Mouse (Mus musculus): ENCODE results near the gene Atp4a. TPM values are rescaled to one million over a fixed set of nuclear protein-coding genes. Genes with fewer than 3 reads are reported as not detected.

The Atp4a gene
- polyA plus RNA-seq (2015; fragmentation: Nextera tagmentation; extraction: Ambion mirVana), result 0.37 and 0.62 TPM in 2 replicates

- Histone ChIP-seq H3K36me3 (no peaks in the 10 kb centered on the region), H3K4me2 (no peak within 1 kb of the TSS), H3K27me3 (peaks cover 19% of the 10 kb centered on the region), H3K9me3 (replicated peaks) (no peaks in the 10 kb centered on the region), H3K27ac (no peak within 1 kb of the TSS), H3K9ac (no peak within 1 kb of the TSS), H3K4me1 (replicated peaks) (peaks cover 7% of the 10 kb centered on the region), H3K4me3 (no peak within 1 kb of the TSS)
- ATAC-seq (replicated peaks; ENCODE audit: insufficient number of reproducible peaks, insufficient read depth, low FRiP score, low read depth), result no peak
- 70% methylated on average over 3 of the region's 3 CpGs for WGBS
These were observed at the start of gene Atp4a for GRCm38 (mm10) chr7:30711942-30712341. Gene Atp4a (plus strand): TSS chr7:30712209.

DNA sequence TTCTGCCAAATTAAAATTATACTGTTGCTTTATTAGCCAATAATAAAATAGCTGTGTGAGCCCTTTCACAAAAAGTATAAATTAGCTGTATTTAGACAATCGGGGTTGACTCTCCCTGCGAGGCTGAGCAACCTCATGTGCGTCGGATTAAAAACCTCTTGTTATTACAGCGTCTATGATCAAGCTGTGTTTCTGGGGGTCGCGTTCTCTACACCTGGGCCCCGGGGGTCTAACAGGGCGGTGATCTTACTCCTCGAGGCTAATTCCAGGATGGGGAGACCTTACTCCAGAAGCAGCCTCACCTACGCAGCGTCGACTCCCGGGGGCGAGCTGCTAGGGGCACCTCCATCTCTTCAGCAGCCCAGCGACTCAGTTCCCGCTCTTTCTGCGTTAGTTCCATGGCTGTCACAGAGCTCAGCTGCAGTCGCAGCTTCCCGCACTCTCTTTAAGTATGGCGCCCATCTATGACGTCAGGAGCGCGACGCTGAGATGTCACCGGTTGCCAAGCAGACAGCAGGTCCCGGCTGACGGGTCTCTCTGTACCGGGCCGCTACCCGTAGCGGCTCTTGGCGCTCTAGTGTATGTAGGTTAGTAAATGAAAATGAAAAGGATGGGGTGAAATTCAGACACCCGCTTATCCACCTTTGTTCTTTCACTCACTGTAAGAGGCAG lies 47.3 kb upstream of the Atp4a start, which contains the start of gene Haus5:
Haus5 (minus strand) TSS at position 466 of the 672 bp plus-strand sequence.
- peaks cover 11% of the 10 kb centered on the region for H3K4me1 ChIP-seq (replicated peaks)
- H3K4me3 ChIP-seq, result peak within 1 kb of the TSS; percentile 79
- WGBS, result under 1% methylated on average over 34 of the region's 34 CpGs
- peak within 1 kb of the TSS; percentile 91 for H3K4me2 ChIP-seq
- peak within 1 kb of the TSS; percentile 48; the same call in 1 of the 2 replicates for H3K27ac ChIP-seq
- H3K27me3 ChIP-seq, result 0 out of 2 replicates have a peak, but pooled peaks cover 5% of the 10 kb centered on the region
- peak within 1 kb of the TSS; percentile 83 for H3K9ac ChIP-seq
- H3K36me3 ChIP-seq, result peaks cover 18% of the 10 kb centered on the region
- no peaks in the 10 kb centered on the region for H3K9me3 ChIP-seq (replicated peaks)
- peak; percentile 85 for ATAC-seq (replicated peaks; ENCODE audit: insufficient number of reproducible peaks, insufficient read depth, low FRiP score, low read depth)

- H3K4me3 ChIP-seq, result peak overlapping the region; percentile 79
- peak overlapping the region; percentile 91 for H3K4me2 ChIP-seq
- peaks cover 13% of the 10 kb centered on the region for H3K36me3 ChIP-seq
- H3K27me3 ChIP-seq, result 0 out of 2 replicates have a peak, but pooled peaks cover 5% of the 10 kb centered on the region
- H3K4me1 ChIP-seq (replicated peaks), result peaks cover 11% of the 10 kb centered on the region
- ATAC-seq (replicated peaks; ENCODE audit: insufficient number of reproducible peaks, insufficient read depth, low FRiP score, low read depth), result no peak
- no peaks in the 10 kb centered on the region for H3K9me3 ChIP-seq (replicated peaks)
- H3K9ac ChIP-seq, result peak overlapping the region; percentile 83
- WGBS, result 7% methylated on average over 11 of the region's 11 CpGs
- H3K27ac ChIP-seq, result peak overlapping the region; percentile 48; the same call in 1 of the 2 replicates
These were observed 46.7 kb upstream of the Atp4a start for GRCm38 (mm10) chr7:30665321-30665720.

DNA sequence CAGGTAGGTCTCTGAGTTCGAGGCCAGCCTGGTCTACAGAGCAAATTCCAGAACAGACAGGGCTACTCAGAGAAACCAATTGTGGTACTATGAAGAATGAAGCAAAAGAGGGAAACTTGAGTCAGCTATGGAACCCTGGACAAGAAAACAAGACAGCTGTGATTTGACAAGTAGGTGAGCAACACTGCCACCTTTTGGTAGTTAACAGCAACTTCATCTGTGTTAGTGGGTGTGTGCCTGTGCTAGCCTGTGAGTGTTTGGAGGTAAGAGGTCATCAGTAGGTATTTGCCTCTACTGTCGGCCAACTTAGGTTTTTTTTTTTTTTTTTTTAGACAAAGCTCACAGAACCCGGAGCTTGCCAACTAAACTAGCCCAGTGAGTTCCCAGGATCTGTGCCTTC lies 42.8 kb upstream of the Atp4a start:
- ATAC-seq (replicated peaks; ENCODE audit: insufficient number of reproducible peaks, insufficient read depth, low FRiP score, low read depth), result no peak
- 42% methylated on average over 3 of the region's 3 CpGs for WGBS
- no peak overlapping the region for H3K9ac ChIP-seq
- 0 out of 2 replicates have a peak, but pooled peaks cover 5% of the 10 kb centered on the region for H3K27me3 ChIP-seq
- H3K9me3 ChIP-seq (replicated peaks), result no peaks in the 10 kb centered on the region
- H3K4me3 ChIP-seq, result no peak overlapping the region
- H3K27ac ChIP-seq, result no peak overlapping the region
- H3K4me1 ChIP-seq (replicated peaks), result peaks cover 10% of the 10 kb centered on the region
- H3K4me2 ChIP-seq, result no peak overlapping the region
- no peaks in the 10 kb centered on the region for H3K36me3 ChIP-seq

DNA sequence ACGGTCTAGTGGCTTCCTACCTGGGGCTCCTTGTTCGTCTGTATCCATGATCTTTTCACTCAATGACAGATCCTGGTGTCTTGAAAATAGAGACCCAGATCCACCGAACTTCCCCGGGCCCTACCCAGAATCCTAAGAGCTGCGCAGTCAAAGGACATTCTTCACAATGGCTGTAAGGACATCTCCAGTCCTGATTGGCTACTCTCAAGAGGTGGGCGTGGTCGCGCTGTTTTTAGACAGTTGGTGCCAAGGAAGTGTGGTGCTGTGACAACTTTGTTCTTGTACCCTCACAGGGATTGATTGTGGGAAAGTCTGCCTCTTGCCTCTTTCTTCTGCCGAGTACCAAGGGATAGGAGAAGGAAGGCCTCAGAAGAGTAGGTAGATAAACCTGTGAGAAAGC lies 40.5 kb upstream of the Atp4a start, which contains the start of gene Pmis2:
Pmis2 (minus strand) TSS at position 126 of the 400 bp plus-strand sequence.
- Histone ChIP-seq H3K36me3 (no peaks in the 10 kb centered on the region), H3K27me3 (0 out of 2 replicates have a peak, but pooled peaks cover 5% of the 10 kb centered on the region), H3K27ac (no peak within 1 kb of the TSS), H3K4me1 (replicated peaks) (no peaks in the 10 kb centered on the region), H3K4me2 (no peak within 1 kb of the TSS), H3K9me3 (replicated peaks) (no peaks in the 10 kb centered on the region), H3K4me3 (no peak within 1 kb of the TSS), H3K9ac (no peak within 1 kb of the TSS)
- 56% methylated on average over 9 of the region's 9 CpGs for WGBS
- ATAC-seq (replicated peaks; ENCODE audit: insufficient number of reproducible peaks, insufficient read depth, low FRiP score, low read depth), result no peak

- no peak overlapping the region for H3K4me2 ChIP-seq
- H3K9me3 ChIP-seq (replicated peaks), result no peaks in the 10 kb centered on the region
- H3K4me3 ChIP-seq, result no peak overlapping the region
- H3K27me3 ChIP-seq, result no peaks in the 10 kb centered on the region
- H3K27ac ChIP-seq, result no peak overlapping the region
- H3K4me1 ChIP-seq (replicated peaks), result peaks cover 5% of the 10 kb centered on the region; the same call in 1 of the 2 replicates
- 47% methylated on average over 5 of the region's 5 CpGs for WGBS
- no peak overlapping the region for H3K9ac ChIP-seq
- ATAC-seq (replicated peaks; ENCODE audit: insufficient number of reproducible peaks, insufficient read depth, low FRiP score, low read depth), result no peak
- no peaks in the 10 kb centered on the region for H3K36me3 ChIP-seq
These were observed 33.6 kb upstream of the Atp4a start for GRCm38 (mm10) chr7:30678263-30678975.

GRCm38 (mm10) chr7:30681897-30682296 lies 30.1 kb upstream of the Atp4a start:
- Histone ChIP-seq H3K27ac (no peak overlapping the region), H3K4me2 (no peak overlapping the region), H3K36me3 (no peaks in the 10 kb centered on the region), H3K4me3 (no peak overlapping the region), H3K9ac (no peak overlapping the region), H3K27me3 (no peaks in the 10 kb centered on the region), H3K9me3 (replicated peaks) (no peaks in the 10 kb centered on the region), H3K4me1 (replicated peaks) (peaks cover 5% of the 10 kb centered on the region; the same call in 1 of the 2 replicates)
- WGBS, result 41% methylated on average over 5 of the region's 5 CpGs
- ATAC-seq (replicated peaks; ENCODE audit: insufficient number of reproducible peaks, insufficient read depth, low FRiP score, low read depth), result no peak

DNA sequence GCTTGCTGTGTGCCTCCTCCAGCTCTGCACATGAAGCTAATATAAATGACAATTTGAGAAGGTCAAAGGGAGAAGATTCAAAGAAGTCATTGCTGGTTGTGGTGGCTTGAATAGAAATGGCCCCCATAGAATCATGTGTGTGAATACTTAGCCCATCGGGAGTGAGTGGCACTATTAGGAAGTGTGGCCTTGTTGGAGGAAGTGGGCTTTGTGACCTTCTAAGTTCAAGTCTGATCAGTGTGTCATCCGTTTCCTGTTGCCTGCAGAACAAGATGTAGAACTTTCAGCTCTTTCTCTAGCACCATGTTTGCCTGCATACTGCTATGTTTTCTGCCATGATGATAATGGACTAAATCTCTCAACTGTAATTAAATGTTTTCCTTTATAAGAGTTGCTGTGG lies 28.6 kb upstream of the Atp4a start:
- no peak for ATAC-seq (replicated peaks; ENCODE audit: insufficient number of reproducible peaks, insufficient read depth, low FRiP score, low read depth)
- H3K27ac ChIP-seq, result no peak overlapping the region
- H3K27me3 ChIP-seq, result no peaks in the 10 kb centered on the region; the same call in 1 of the 2 replicates
- H3K4me3 ChIP-seq, result no peak overlapping the region
- no peaks in the 10 kb centered on the region for H3K36me3 ChIP-seq
- no peak overlapping the region for H3K4me2 ChIP-seq
- no peaks in the 10 kb centered on the region for H3K9me3 ChIP-seq (replicated peaks)
- H3K4me1 ChIP-seq (replicated peaks), result peaks cover 5% of the 10 kb centered on the region; the same call in 1 of the 2 replicates
- no peak overlapping the region for H3K9ac ChIP-seq
- 70% methylated on average over 2 of the region's 2 CpGs for WGBS

DNA sequence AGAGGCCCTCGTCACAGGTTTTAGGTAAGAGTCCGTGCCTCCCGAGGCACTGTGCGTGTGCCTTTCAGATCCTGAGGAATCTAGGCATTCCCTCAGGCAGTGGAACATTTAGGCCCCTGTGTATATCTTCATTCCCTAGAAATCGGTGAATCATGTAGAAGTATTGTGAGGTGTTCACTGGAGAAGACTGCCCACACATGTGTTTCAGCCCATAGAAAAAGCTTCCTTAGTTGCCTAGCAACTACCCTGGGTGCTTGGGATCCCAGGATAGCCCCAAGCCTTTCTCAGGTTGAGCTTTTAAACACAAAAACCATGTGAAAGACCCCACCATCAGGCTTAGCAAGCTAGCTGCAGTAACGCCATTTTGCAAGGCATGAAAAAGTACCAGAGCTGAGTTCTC lies 23.7 kb upstream of the Atp4a start:
- Histone ChIP-seq H3K9ac (no peak overlapping the region), H3K36me3 (no peaks in the 10 kb centered on the region), H3K9me3 (replicated peaks) (no peaks in the 10 kb centered on the region), H3K4me1 (replicated peaks) (no peaks in the 10 kb centered on the region), H3K27me3 (no peaks in the 10 kb centered on the region; the same call in 1 of the 2 replicates), H3K27ac (no peak overlapping the region), H3K4me3 (no peak overlapping the region), H3K4me2 (no peak overlapping the region)
- ATAC-seq (replicated peaks; ENCODE audit: insufficient number of reproducible peaks, insufficient read depth, low FRiP score, low read depth), result no peak
- WGBS, result 83% methylated on average over 6 of the region's 6 CpGs

GRCm38 (mm10) chr7:30698101-30698500 lies 13.9 kb upstream of the Atp4a start:
- no peak overlapping the region for H3K4me3 ChIP-seq
- H3K4me2 ChIP-seq, result no peak overlapping the region
- no peak overlapping the region for H3K9ac ChIP-seq
- H3K36me3 ChIP-seq, result no peaks in the 10 kb centered on the region
- 44% methylated on average over 5 of the region's 5 CpGs for WGBS
- no peaks in the 10 kb centered on the region for H3K9me3 ChIP-seq (replicated peaks)
- no peak for ATAC-seq (replicated peaks; ENCODE audit: insufficient number of reproducible peaks, insufficient read depth, low FRiP score, low read depth)
- H3K4me1 ChIP-seq (replicated peaks), result peaks cover 8% of the 10 kb centered on the region
- H3K27me3 ChIP-seq, result no peaks in the 10 kb centered on the region
- H3K27ac ChIP-seq, result no peak overlapping the region; the same call in 1 of the 2 replicates

DNA sequence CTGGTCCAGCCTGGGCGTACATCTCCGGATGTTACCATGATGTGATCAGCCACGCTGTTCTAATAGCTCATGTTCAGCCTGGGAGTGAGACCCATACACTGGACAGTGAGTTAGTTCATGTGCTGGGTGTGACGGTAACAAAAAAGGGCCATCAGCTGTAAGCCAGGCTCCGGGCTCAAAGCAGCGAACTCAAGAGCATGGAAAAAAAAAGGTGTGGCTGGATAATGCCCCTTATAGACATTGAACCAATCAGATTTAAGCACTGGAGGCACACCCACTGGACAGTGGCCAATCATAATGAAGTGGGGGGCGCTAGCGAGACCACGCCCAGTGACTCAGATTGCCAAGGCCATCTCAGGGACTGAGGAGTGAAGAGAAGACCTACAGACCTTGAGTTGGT lies 13.4 kb upstream of the Atp4a start, which contains the start of gene 2200002J24Rik:
2200002J24Rik (plus strand) TSS at position 338 of the 400 bp plus-strand sequence.
- no peaks in the 10 kb centered on the region for H3K9me3 ChIP-seq (replicated peaks)
- H3K4me1 ChIP-seq (replicated peaks), result peaks cover 8% of the 10 kb centered on the region
- no peak within 1 kb of the TSS; the same call in 1 of the 2 replicates for H3K27ac ChIP-seq
- 42% methylated on average over 9 of the region's 9 CpGs for WGBS
- no peak within 1 kb of the TSS for H3K4me3 ChIP-seq
- no peaks in the 10 kb centered on the region for H3K27me3 ChIP-seq
- H3K36me3 ChIP-seq, result no peaks in the 10 kb centered on the region
- H3K4me2 ChIP-seq, result no peak within 1 kb of the TSS
- ATAC-seq (replicated peaks; ENCODE audit: insufficient number of reproducible peaks, insufficient read depth, low FRiP score, low read depth), result 0 out of 2 replicates have a peak, but pooled peaks have one; percentile 18
- H3K9ac ChIP-seq, result no peak within 1 kb of the TSS
